Mouse (Mus musculus) heart, embryonic 14.5 days (tissue): ENCODE results near the gene Usp27x. TPM values are rescaled to one million over a fixed set of nuclear protein-coding genes. Genes with fewer than 3 reads are reported as not detected.
A peak's percentile ranks its signal among the peaks of the same experiment; 100 is the strongest.

Source experiments
- ATAC-seq: fragments of 200-750 bp; cut with Nextera tagmentation; 2 replicates; pipeline ENCODE4 v1.8.0; 2017; ENCODE audit warnings: low read depth, moderate TSS enrichment; ENCODE audit not compliant: insufficient number of reproducible peaks, insufficient read depth, low FRiP score
- H3K27ac ChIP-seq, 2 experiments: fragments of 200-500 bp in 1 of 2; fragments of 300-500 bp in 1 of 2; sonication (generic) in 1 of 2; replicated peaks in 1 of 2; 2 replicates each; pipeline ENCODE4 v1.5.1; 2012 to 2014; ENCODE audit warnings: low read depth in 2 of 2, low read length in 2 of 2, control low read depth in 1 of 2, mild to moderate bottlenecking in 1 of 2, mixed read lengths in 1 of 2; ENCODE audit not compliant: control insufficient read depth in 1 of 2, insufficient read depth in 1 of 2
- H3K27me3 ChIP-seq: fragments of 300-500 bp; sonication (generic); 2 replicates; pipeline ENCODE4 v1.6.1; 2014; ENCODE audit warnings: mild to moderate bottlenecking, low read length, control low read depth; ENCODE audit not compliant: control insufficient read depth, insufficient read depth
- H3K36me3 ChIP-seq: fragments of 300-500 bp; sonication (generic); 2 replicates; pipeline ENCODE4 v1.6.1; 2014; ENCODE audit warnings: mild to moderate bottlenecking, control low read depth, low read length, mixed read lengths; ENCODE audit not compliant: control insufficient read depth, insufficient read depth
- H3K4me1 ChIP-seq, 2 experiments: fragments of 200-500 bp in 1 of 2; fragments of 300-500 bp in 1 of 2; sonication (generic) in 1 of 2; 2 replicates each; pipeline ENCODE4 v1.6.1; 2012 to 2014; ENCODE audit warnings: low read length in 2 of 2, control low read depth in 1 of 2, mixed read lengths in 1 of 2; ENCODE audit not compliant: control insufficient read depth in 2 of 2, insufficient read depth in 2 of 2
- H3K4me2 ChIP-seq: fragments of 300-500 bp; sonication (generic); 2 replicates; pipeline ENCODE4 v1.6.1; 2014; ENCODE audit warnings: mild to moderate bottlenecking, low read length
- H3K4me3 ChIP-seq, 2 experiments: fragments of 200-500 bp in 1 of 2; fragments of 300-500 bp in 1 of 2; sonication (generic) in 1 of 2; 2 replicates each; pipeline ENCODE4 v1.5.1; 2012 to 2014; ENCODE audit warnings: low read length in 2 of 2, mild to moderate bottlenecking in 2 of 2, control low read depth in 1 of 2, low read depth in 1 of 2, moderate library complexity in 1 of 2; ENCODE audit not compliant: control insufficient read depth in 1 of 2, insufficient read depth in 1 of 2
- H3K9ac ChIP-seq: fragments of 300-500 bp; sonication (generic); 2 replicates; pipeline ENCODE4 v1.6.1; 2014; ENCODE audit warnings: mild to moderate bottlenecking, low read length
- H3K9me3 ChIP-seq: fragments of 300-500 bp; sonication (generic); 2 replicates; pipeline ENCODE4 v1.6.1; 2016; ENCODE audit warnings: low read length, control low read depth; ENCODE audit not compliant: control insufficient read depth
- WGBS: fragments of 180-500 bp; shearing (Covaris S2); extraction: QIAGEN DNeasy Blood & Tissue Kit; methylation state at CpG from one replicate; pipeline ENCODE4 v1.1.7; 2014; 5-methylcytosine and 5-hydroxymethylcytosine counted together
- polyA plus RNA-seq: library from polyadenylated mRNA; unstranded; fragments of >200 nt; fragmentation: Nextera tagmentation; extraction: Ambion mirVana; gene quantifications from 2 replicates; pipeline ENCODE4 v1.2.1, GENCODE M21; 2014

Usp27x gene
- 0.35 and 0.47 TPM in 2 replicates for polyA plus RNA-seq

- peak within 1 kb of the TSS; percentile 74 for H3K9ac ChIP-seq
- ATAC-seq: peak; percentile 83
- peak within 1 kb of the TSS; percentile 60 to 78 for H3K4me3 ChIP-seq
- H3K27me3 ChIP-seq: no peaks in the 10 kb centered on the region
- H3K9me3 ChIP-seq: no peaks in the 10 kb centered on the region
- peak within 1 kb of the TSS; percentile 74 to 88 for H3K27ac ChIP-seq
- peaks cover 5 to 8% of the 10 kb centered on the region in 2 experiments; a peak in 1 of 4 replicates for H3K4me1 ChIP-seq
- 20% methylated on average over 49 of the region's 51 CpGs for WGBS
- H3K36me3 ChIP-seq: no peaks in the 10 kb centered on the region
- peak within 1 kb of the TSS; percentile 85 for H3K4me2 ChIP-seq
Observed at GRCm38 (mm10) chrX:7375716-7376480, at the start of gene Usp27x. Gene Usp27x, minus strand, starts transcription at chrX:7375830.

GRCm38 (mm10) chrX:7422691-7423111 is 47.1 kb upstream of the Usp27x start:
- 21% methylated on average over 26 of the region's 26 CpGs for WGBS
- no peak overlapping the region for H3K27ac ChIP-seq

DNA sequence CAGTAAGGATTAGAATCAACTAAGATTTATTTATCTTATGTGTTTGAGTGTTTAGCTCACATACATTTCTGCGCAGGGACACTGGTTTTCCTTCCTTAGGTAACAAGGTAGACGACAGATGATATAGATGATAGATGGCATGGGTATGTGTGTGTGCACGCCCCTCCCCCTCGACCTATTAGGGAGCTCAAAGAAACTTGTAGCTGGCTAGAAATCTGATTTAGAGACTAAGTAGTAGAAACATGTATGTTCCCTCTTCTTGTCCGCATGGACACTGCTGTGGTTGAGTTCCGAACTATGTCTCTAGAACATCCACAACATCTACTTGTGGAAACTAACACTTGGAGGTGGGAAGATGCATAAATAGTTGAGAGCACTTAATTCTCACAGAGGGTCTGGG is 46.5 kb upstream of the Usp27x start:
- Histone ChIP-seq H3K4me3 (peak overlapping the region; percentile 48 to 54), H3K27me3 (no peaks in the 10 kb centered on the region), H3K27ac (no peak overlapping the region), H3K4me2 (peak overlapping the region; percentile 67), H3K36me3 (no peaks in the 10 kb centered on the region), H3K9ac (peak overlapping the region; percentile 72), H3K4me1 (0 out of 4 replicates have a peak, but pooled peaks cover 0 to 4% of the 10 kb centered on the region in 2 experiments), H3K9me3 (no peaks in the 10 kb centered on the region)
- no peak for ATAC-seq
- WGBS: 53% methylated on average over 6 of the region's 6 CpGs

More at GRCm38 (mm10) chrX:7422691-7423111, 47.1 kb upstream of the Usp27x start:
- 0 out of 4 replicates have a peak, but pooled peaks cover 0 to 4% of the 10 kb centered on the region in 2 experiments for H3K4me1 ChIP-seq
- H3K9me3 ChIP-seq: no peaks in the 10 kb centered on the region
- no peaks in the 10 kb centered on the region for H3K36me3 ChIP-seq
- ATAC-seq: peak; percentile 35; the same call in 1 of the 2 replicates
- H3K4me2 ChIP-seq: peak overlapping the region; percentile 67
- H3K9ac ChIP-seq: peak overlapping the region; percentile 72
- no peaks in the 10 kb centered on the region for H3K27me3 ChIP-seq
- peak overlapping the region; percentile 48 to 54 for H3K4me3 ChIP-seq

DNA sequence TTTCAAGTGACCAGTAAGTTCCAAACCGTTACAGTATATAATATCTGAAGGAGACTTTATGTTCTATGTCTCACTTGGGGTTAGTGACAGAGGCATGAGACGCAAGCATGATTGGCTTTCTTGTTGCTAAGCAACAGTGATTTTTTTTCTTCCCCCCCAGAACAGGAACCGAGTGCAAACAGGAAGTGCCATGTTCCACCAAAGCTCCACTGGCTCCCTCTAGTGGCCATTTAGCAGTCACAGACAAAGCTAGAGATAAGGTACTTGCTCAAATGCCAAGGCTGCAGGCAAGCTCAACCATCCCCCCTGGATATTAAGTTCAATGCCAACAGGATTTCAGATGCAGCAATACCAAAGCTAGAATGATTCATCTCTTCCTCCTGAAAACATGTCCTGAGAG is 45.4 kb upstream of the Usp27x start:
- ATAC-seq: no peak; the same call in 1 of the 2 replicates
- Histone ChIP-seq H3K4me2 (peak overlapping the region; percentile 27; the same call in 1 of the 2 replicates), H3K9me3 (no peaks in the 10 kb centered on the region), H3K4me1 (peaks cover 2 to 4% of the 10 kb centered on the region in 2 experiments; a peak in 1 of 4 replicates), H3K27ac (no peak overlapping the region), H3K4me3 (no peak overlapping the region), H3K9ac (no peak overlapping the region), H3K27me3 (no peaks in the 10 kb centered on the region), H3K36me3 (no peaks in the 10 kb centered on the region)
- WGBS: 33% methylated on average over 3 of the region's 3 CpGs

GRCm38 (mm10) chrX:7416178-7416871 is 40.7 kb upstream of the Usp27x start:
- Histone ChIP-seq H3K9me3 (no peaks in the 10 kb centered on the region), H3K36me3 (no peaks in the 10 kb centered on the region), H3K4me3 (no peak overlapping the region), H3K27me3 (no peaks in the 10 kb centered on the region), H3K9ac (0 out of 2 replicates have a peak overlapping the region, but pooled peaks have one; percentile 4), H3K4me2 (peak overlapping the region; percentile 36), H3K27ac (no peak overlapping the region), H3K4me1 (peaks cover 6 to 9% of the 10 kb centered on the region in 2 experiments; a peak in 3 of 4 replicates)
- 41% methylated on average over 12 of the region's 12 CpGs for WGBS
- ATAC-seq: no peak; the same call in 1 of the 2 replicates

GRCm38 (mm10) chrX:7415308-7415707 is 39.7 kb upstream of the Usp27x start:
- Histone ChIP-seq H3K9me3 (no peaks in the 10 kb centered on the region), H3K36me3 (no peaks in the 10 kb centered on the region), H3K4me1 (peaks cover 5 to 6% of the 10 kb centered on the region in 2 experiments; a peak in 3 of 4 replicates), H3K27ac (no peak overlapping the region), H3K27me3 (no peaks in the 10 kb centered on the region), H3K4me3 (no peak overlapping the region), H3K4me2 (no peak overlapping the region), H3K9ac (no peak overlapping the region)
- WGBS: 56% methylated on average over 6 of the region's 6 CpGs
- ATAC-seq: no peak

GRCm38 (mm10) chrX:7412239-7413033 is 36.8 kb upstream of the Usp27x start:
- no peaks in the 10 kb centered on the region for H3K9me3 ChIP-seq
- no peaks in the 10 kb centered on the region for H3K36me3 ChIP-seq
- no peaks in the 10 kb centered on the region for H3K27me3 ChIP-seq
- peak overlapping the region; percentile 43 for H3K4me2 ChIP-seq
- ATAC-seq: no peak
- H3K27ac ChIP-seq: no peak overlapping the region
- peak overlapping the region; percentile 4 to 8; a peak in 3 of 4 replicates for H3K4me3 ChIP-seq
- H3K9ac ChIP-seq: peak overlapping the region; percentile 8; the same call in 1 of the 2 replicates
- peaks cover 5 to 6% of the 10 kb centered on the region in 2 experiments; a peak in 3 of 4 replicates for H3K4me1 ChIP-seq
- WGBS: 49% methylated on average over 16 of the region's 16 CpGs
